Mouse (Mus musculus): ENCODE measurements around the gene Dusp2.

The Dusp2 gene

DNA sequence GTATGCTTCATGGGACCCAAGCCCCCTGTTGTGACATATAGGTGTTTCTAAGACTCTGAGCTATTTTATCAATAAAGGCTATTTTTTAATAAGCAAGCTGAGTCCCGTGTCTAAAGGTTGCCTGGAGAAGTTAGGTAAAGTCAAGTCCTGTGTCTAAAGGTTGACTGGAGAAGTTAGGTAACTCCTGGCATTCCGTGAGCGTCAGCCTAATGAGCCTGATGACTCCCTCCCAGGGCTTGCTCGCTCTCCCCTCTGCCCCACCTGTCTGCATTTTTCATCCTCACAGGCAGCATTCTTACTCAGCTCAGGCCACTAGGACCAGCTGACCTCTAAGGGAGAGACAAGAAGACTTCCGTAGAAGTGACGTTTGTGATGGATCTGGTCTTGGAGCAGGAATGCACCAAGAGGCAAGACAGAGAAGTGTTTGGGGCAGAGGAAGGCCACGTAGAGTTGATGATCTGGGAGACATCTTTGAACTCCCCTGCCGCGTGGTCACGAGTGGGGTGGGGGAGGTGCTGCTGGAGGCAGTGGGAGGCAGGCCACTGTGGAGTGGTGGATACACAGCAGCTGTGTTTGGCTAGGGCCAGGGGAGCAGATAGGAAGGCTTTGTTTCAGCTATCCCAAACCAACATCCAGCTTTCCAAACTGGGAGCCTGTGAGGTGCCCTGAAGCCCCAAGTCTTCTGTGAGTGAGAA, 31.3 kb downstream of the Dusp2 start:
- DNase-seq (ENCODE audit: low read depth), result no peak

GRCm38 (mm10) chr2:127369703-127370376, 33.9 kb downstream of the Dusp2 start:
- no peak for DNase-seq (ENCODE audit: low read depth)

GRCm38 (mm10) chr2:127370561-127371483, 34.9 kb downstream of the Dusp2 start:
- DNase-seq (ENCODE audit: low read depth), result no peak

- DNase-seq (ENCODE audit: low read depth), result no peak
Measured at GRCm38 (mm10) chr2:127371484-127371861, 35.5 kb downstream of the Dusp2 start.

GRCm38 (mm10) chr2:127372082-127372481, 36.1 kb downstream of the Dusp2 start:
- no peak for DNase-seq (ENCODE audit: low read depth)

- no peak for DNase-seq (ENCODE audit: low read depth)
Measured at GRCm38 (mm10) chr2:127374131-127374530, 38.2 kb downstream of the Dusp2 start.

GRCm38 (mm10) chr2:127375087-127375486, 39.1 kb downstream of the Dusp2 start:
- DNase-seq (ENCODE audit: low read depth), result no peak

DNA sequence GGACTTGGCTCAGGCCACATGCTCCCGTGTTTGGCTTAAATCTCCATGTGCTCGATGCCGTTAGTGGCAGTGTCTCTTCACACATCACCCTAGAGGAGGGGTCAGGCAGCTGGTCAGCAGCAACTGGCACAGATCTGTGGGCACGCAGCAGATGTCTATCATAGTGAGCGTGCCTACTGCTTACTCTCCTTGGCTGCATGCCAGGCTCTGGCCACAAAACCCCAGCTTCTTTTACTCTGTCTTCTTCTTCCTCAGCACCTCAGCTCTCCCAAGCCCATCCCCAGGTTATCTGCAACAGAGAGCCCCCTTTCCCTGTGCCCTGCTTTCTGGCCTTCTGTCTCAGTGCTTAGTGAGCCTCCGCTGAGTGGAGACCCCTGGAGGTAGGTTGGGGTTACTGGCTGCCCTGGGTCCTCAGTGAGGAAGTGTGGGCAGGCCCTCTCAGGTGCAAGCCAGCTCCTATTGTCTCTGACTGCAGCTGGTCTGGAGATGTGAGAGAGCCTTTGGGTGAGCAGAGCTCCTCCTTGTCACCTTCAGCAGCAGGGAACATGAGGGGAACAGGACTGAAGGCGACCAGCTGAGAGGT, 39.9 kb downstream of the Dusp2 start:
- DNase-seq (ENCODE audit: low read depth), result no peak

DNA sequence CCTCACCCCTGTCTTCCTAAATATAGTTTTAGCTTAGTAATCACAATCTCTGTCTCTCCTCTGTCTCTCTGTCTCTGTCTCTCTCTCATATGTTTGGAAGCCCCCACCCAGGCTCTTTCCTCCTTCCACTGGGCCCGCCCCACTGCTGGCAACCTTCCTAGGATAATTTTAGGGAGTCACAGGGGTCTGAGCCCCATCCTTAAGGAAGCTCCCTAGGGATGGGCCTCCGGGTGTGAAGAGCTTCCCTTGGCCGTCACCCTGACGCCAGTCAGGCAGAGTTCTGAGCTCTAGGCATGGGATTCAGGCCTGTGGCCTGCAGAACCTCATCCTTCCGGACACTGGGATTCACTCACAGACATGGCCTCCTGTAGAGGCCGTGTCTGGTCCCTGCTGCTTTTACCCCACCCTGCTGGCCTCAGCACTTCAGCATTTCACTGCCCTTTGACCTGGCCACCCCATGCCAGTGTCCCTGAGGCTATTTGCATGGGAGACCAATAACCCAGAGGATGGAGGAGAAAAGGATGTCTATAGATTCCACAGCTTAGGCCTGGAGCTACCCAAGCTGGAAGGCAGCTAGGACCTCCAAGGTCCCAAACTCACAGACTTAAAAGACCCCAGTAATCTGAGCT, 40.6 kb downstream of the Dusp2 start:
- no peak for DNase-seq (ENCODE audit: low read depth)

GRCm38 (mm10) chr2:127377942-127378610, 42.1 kb downstream of the Dusp2 start:
- no peak for DNase-seq (ENCODE audit: low read depth)

DNA sequence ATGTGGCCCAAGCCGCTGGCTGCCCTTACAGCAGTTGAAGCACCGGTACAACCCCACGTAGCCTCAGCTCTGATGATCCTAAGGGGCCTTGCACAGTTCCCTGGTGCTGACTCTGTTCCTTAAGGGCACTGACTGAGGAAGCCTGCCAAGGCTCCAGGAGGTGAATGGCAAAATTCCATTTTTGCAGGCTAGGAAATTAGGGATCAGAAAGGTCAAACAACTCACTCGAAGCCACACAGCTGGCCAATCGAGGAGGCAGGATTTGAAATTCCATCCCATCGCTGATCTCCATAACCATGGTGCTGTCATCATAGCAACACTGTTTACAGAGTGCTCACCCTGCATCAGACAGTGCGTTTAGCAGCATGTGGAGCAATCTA, 42.6 kb downstream of the Dusp2 start:
- no peak for DNase-seq (ENCODE audit: low read depth)

DNA sequence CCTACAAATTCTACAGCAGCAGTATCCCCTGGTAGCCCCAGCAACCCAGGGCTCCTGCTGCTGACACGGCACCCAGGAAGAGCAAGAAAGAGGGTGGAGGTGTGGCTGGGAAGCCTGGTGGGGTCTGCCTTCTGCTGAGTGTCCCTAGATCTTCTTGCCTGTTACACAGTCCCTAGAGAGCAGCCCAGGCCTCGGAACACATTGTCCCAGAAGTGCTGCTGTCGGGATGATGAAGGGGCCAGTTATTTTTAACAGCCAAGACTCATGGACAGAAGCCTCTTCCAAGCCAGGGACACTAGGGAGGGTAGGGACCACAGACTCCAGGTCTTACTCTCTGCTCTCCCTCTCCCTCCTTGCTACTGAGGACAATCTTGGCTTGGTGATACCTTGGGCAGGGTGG, 43.3 kb downstream of the Dusp2 start:
- DNase-seq (ENCODE audit: low read depth), result no peak

DNA sequence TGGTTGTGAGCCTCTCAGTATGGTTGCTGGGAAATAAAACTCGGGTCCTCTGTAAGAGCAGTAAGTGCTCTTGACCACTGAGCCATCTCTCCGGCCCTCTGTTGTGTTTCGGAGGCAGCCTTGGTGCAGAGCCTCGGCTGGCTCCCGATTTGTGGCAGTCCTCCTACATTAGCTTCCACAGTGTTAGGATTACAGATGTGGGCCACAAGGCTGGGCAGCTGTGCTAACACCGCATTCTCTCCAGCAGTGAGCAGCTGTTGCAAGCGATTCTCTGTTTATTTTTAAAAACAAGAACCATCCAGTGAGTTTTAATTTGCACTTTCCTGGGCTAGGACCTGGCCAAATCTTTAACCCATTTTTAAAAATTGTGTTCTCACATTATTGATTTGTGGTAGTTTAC, 47.9 kb downstream of the Dusp2 start:
- DNase-seq (ENCODE audit: low read depth), result no peak

GRCm38 (mm10) chr2:127387521-127387920, 51.6 kb downstream of the Dusp2 start:
- DNase-seq (ENCODE audit: low read depth), result no peak

Data from c-Kit-positive CD71-negative TER-119-negative erythroid progenitor cells, embryonic 14.5 days (primary cell).